Mouse (Mus musculus): ENCODE data around the gene Selplg.

DNA sequence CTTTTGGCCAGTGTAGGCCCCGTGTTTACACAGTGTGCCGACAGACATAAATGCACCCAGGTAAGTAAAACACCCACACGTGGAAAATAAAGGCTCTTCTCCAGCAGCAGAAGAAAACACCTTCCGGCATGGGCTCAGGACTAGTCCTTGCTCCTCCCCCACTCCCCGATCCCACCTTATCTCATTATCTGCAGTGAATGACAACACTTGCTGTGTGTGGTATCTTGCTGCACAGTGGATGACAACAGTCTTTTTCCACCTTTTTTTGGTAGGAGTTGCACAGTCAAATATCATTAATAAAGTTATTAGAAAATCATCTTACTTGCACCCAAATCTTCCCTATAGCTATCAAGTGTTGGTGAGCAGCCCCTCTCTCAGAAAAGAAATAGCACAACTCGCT lies 32.5 kb upstream of the Selplg start:
- TF ChIP-seq CTCF (IDR thresholded peaks at IDR 0.05; ENCODE audit: control insufficient read depth, insufficient read depth, insufficient replicate concordance, low read depth, low read length) (no peak), POLR2A (IDR thresholded peaks at IDR 0.05; ENCODE audit: control insufficient read depth, low read depth, low read length) (no peak)

Measured in testis, adult 2 months (tissue).